Mouse (Mus musculus) lung, postnatal 0 days (tissue): ENCODE results near the gene Ttll2.
"Not testable (repeated sequence)": the region's sequence is repeated elsewhere in the genome, so short reads cannot be mapped to it uniquely, and the experiment has no call there.

Source experiments
- CTCF ChIP-seq: IDR thresholded peaks from 2 replicates; pipeline ENCODE4 v1.5.1; 2016; ENCODE audit warnings: antibody characterized with exemption, mild to moderate bottlenecking
- EP300 ChIP-seq: IDR thresholded peaks from 2 replicates; pipeline ENCODE4 v1.6.1; 2016; ENCODE audit warnings: antibody characterized with exemption, mild to moderate bottlenecking, control low read depth

GRCm38 (mm10) chr17:7395116-7395515 lies 42.6 kb upstream of the Ttll2 start:
- not testable (repeated sequence) for TF ChIP-seq CTCF, EP300
